Mouse (Mus musculus): ENCODE measurements around the gene Akr1b8.
A peak's percentile ranks its signal among the peaks of the same experiment; 100 is the strongest.
"Not testable (repeated sequence)": the region's sequence is repeated elsewhere in the genome, so short reads cannot be mapped to it uniquely, and the experiment has no call there.

Gene Akr1b8

DNA sequence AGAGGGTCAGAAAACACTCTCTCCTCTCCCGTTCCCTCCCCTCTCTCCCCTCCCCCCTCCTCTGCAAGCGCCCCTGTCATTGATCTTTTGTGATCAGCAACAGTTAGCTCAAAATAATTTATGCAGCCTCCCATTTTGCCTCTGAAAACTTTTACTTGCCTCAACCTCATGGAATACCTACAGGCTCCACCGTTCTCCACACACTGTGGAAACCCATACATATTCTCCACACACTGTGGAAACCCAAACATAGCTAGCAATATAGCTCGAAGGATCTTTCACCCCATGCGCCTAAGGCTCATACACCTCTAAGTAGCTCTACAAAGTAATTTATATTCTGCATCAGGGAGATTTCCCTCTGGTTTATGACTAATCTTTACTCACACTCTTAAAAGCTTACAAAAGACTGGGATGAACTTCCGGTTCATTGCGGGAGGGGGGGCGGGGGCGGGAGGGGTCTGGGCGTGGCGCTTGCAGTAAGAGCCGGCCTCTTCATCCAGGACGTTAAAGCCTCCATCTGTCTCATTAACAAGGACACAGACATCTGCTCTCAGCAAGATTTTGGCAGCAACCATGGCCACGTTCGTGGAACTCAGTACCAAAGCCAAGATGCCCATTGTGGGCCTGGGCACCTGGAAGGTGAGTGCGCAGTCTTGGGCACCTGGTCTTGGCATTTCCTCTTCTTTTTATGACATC lies at the start of gene Akr1b8:
TSS of gene Akr1b8 (plus strand) at position 462 of the 696 bp plus-strand sequence.
- DNase-seq: no peak

GRCm38 (mm10) chr6:34304675-34305241 lies 49.2 kb upstream of the Akr1b8 start:
- DNase-seq: no peak

- no peak for DNase-seq
Observed at GRCm38 (mm10) chr6:34306797-34307196, 47.1 kb upstream of the Akr1b8 start.

GRCm38 (mm10) chr6:34309526-34309925 lies 44.4 kb upstream of the Akr1b8 start:
- DNase-seq: no peak

- no peak for DNase-seq
Observed at GRCm38 (mm10) chr6:34310023-34310595, 43.8 kb upstream of the Akr1b8 start.

DNA sequence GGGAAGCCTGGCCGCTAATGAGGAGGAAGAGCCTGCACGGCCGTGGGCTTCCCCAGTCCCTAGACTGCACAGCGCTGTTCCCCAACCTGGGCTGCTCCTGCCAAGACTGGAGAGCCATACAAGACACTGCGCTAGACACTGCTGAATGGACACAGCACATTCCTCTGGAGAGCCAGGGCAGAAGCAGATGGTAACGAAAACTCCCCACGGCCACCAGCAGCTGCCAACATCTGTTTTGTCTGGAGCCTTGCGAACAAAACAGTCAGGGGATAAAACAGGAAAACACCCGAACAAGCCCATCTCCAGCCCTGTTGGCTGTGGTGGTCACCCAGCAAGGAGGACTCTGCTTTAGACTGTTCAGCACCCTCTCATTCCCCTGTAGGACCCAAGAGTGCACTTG lies 40.5 kb upstream of the Akr1b8 start:
- DNase-seq: no peak

DNA sequence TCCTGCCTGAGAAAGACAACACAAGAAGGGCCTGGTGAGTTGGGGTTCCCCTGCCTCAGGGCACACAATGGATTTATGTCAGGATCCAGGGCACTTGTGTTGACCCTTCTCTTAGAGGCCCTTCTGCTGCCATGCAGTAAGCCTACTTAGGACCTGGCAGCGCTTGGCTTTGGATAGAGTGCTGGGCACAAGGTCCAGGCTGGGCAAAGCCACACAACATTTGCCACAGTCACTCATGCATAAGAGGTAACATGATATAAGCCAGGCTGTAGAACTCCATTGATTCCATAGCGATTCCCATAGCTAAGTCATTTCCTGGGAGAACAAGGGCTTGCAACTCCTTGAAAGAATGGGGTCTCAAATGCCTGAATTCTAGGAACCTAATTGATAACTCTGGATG lies 40.0 kb upstream of the Akr1b8 start:
- DNase-seq: no peak

GRCm38 (mm10) chr6:34316854-34317771 lies 36.8 kb upstream of the Akr1b8 start, which contains the start of gene Akr1b3:
Akr1b3 (minus strand) TSS chr6:34317478.
- DNase-seq: peak; percentile 86 to 92

DNA sequence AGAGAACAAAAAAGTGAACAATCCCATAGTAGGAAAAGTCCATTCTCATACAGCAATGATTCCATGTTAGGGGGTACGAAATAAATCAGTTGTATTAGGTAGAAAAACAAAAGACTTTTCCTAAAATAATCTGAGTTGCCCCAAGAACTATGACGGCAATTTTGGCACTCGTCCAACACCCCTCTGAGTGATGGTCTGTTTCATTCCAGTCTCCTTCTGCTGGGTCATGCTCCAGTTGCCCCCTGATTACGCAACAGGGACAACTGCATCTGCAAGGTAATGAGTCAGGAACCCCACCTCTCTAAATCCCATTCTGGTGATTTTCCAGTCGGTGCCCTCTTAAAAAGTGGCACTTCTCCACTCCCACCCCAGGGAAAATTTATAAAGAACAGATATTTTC lies 35.7 kb upstream of the Akr1b8 start:
- peak; percentile 8 to 18 for DNase-seq

DNA sequence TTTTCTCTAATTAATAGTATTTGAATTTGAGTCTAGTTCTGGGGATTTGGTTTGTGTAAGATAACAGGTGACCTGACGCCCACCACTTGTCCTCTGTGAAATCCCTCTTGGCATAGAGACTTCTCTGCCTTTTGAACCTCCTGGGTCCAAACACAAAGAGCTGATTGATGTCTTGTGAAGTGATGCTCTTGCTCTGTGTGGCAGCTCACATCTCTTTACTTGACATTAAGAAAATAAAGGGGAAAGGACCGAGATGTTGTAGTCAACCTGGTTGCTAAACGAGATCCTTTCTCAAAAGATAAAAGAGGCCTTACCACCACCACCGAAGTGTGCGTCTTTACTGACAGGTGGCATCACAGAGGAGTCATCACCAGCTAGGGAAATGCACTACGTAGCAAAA lies 35.3 kb upstream of the Akr1b8 start:
- DNase-seq: peak; percentile 6 to 23

GRCm38 (mm10) chr6:34322121-34322520 lies 31.8 kb upstream of the Akr1b8 start:
- no peak for DNase-seq

DNA sequence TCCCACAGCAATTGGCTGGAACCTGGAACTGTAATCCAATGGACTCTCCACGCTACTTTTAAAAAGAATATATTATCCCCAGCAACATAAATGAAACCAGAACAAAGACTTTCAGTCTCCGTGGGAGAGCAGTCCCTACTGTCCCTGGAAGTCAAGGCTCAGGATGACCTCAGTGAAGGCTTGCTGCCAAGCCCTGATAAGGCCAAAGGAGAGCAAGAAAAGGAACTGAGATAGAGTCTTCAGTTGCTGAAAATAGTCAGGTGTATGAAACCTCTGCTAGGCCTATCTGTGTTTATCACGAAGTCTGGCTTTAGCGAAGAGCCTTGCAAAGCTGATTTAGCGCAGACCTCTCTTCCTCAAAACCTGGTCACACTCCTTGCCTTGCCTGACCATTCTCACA lies 22.5 kb upstream of the Akr1b8 start:
- no peak for DNase-seq

GRCm38 (mm10) chr6:34331804-34332203 lies 22.1 kb upstream of the Akr1b8 start:
- not testable (repeated sequence) for DNase-seq

DNA sequence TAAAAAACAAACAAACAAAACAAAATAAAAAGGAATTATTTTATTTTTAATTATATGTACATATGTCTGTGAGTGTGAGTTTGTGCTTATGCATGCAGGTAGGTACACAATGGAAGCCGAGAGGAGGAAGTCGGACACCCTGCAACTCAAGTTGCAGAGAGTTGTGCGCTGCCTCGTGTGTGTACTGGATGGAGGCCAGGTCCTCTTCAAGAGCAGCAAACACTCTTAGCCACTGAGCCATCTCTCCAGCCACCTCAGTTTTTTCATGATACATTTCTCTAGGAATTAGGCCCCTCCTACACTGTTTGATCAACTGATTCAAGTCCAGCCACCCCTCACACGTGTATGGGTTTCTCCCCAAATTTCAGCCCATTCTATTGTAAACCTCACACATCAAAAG lies 19.2 kb upstream of the Akr1b8 start:
- DNase-seq: no peak

DNA sequence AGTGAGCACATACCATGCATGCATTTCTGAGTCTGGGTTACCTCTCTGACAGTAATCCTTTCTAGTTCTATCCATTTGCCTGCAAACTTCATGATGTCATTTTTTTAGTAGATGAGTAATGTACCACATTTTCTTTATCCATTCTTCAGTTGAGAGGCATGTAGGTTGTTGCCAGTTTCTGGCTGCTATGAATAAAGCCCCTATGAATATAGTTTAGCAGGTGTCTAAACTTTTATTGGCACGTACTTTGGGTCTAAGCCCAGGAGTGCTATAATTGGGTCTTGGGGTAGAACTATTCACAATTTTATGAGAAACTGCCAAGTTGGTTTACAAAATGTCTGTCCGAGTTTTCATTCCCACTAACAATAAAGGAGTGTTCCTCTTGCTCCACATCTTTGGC lies 16.1 kb upstream of the Akr1b8 start:
- DNase-seq: no peak

GRCm38 (mm10) chr6:34341991-34342390 lies 11.9 kb upstream of the Akr1b8 start:
- DNase-seq: no peak

DNA sequence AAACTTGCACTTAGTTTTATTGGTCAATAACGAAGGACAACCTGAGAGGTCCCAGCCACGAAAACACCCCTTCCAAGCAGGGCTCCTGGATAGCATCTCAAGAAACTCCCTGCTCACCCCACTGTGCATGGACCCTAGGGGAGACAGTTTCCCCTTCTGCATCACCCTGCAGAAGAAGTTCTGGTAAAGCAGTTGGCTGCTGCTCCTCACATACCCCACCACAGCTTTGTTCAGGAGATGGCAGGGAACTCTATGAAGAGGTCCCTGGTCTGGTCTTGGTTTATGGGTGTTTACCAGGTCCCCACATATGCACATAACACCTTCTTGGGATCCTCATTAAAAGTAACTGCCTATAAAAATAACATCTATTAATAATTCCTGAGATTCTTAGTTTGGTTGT lies 11.4 kb upstream of the Akr1b8 start:
- no peak for DNase-seq

- no peak for DNase-seq
Observed at GRCm38 (mm10) chr6:34343426-34343825, 10.5 kb upstream of the Akr1b8 start.

DNA sequence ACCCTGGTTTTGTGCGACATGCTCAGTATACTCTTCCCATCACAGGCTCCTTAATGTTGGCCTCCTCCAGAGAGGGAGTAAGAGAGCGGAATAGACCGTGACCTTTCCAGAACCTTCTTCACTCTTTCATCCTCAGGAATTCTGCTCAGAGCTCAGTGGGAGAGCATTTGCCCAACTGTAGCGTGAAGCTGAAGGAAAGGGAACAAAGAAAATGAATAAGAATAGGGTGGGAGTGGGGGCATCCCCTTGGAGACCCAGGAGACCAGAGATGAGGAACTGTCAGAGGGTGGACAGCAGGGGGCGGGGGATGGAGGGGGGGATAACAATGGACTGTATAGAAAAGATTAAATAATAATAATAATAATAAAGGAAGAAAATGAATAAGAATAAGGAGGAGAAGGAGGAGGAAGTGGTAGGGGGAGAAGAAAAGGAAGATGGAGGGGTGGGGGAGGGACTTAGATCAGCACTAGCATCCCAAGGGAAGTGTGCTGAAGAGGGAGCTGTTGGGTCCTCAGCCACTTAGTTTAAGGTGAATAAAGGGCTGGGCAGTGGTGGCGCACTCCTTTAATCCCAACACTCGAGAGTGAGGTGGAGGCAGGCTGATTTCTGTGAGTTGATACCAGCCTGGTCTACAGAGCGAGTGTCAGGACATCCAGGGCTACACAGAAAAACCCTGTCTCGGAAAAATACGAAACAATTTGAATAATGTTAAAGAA lies 9.6 kb upstream of the Akr1b8 start:
- DNase-seq: no peak

GRCm38 (mm10) chr6:34344935-34345334 lies 9.0 kb upstream of the Akr1b8 start:
- peak in 1 of 2 experiments; percentile 22 for DNase-seq

- peak; percentile 70 to 74 for DNase-seq
Observed at GRCm38 (mm10) chr6:34346096-34346898, 7.6 kb upstream of the Akr1b8 start.
